15 mouse cellular contexts compared by ENCODE assay signal in genomic region chr17:67561802-67562201, GRCm38 (mm10).
DNase-seq lines count a peak whose midpoint lies in the region; ATAC-seq lines count a peak whose summit lies in the region.
"Had no signal": no experiment of that assay in that cellular context is flagged by ENCODE, and none has a peak within 500 bp of the region (broad histone marks: within the 10 kb centered on the region; RNA-seq: fewer than 3 reads in every experiment).

No protein-coding gene starts in this region.

- 0 out of 2 replicates have a peak, but pooled peaks have one; percentile 13 for ATAC-seq in liver, embryonic 16.5 days (ENCODE audit: low read depth)
- ATAC-seq in liver, embryonic 11.5 days (replicated peaks; ENCODE audit: low FRiP score) = no peak
- ATAC-seq: forebrain, postnatal 0 days; Patski had no signal

- H3K9ac ChIP-seq in liver, embryonic 16.5 days (ENCODE audit: low read depth, low read length) = no peak overlapping the region
- H3K9ac ChIP-seq in liver, embryonic 11.5 days (ENCODE audit: low read depth, low read length) = no peak overlapping the region
- H3K9ac ChIP-seq: forebrain, postnatal 0 days; limb, embryonic 15.5 days had no signal

- peak; percentile 25 to 54 for DNase-seq in adrenal gland, adult (ENCODE audit: inconsistent age in 2 of 2, low spot score in 1 of 2)
- no peak for DNase-seq in adrenal gland, postnatal 4 days (ENCODE audit: low spot score in 2 of 2)
- DNase-seq in liver, embryonic 11.5 days (ENCODE audit: low spot score) = no peak
- DNase-seq in kidney, postnatal 10 days = peak; percentile 62
- peak; percentile 69 for DNase-seq in lung, postnatal 36 days
- DNase-seq in urinary bladder, postnatal 36 days (ENCODE audit: low spot score in 2 of 2) = no peak
- no peak for DNase-seq in spleen, postnatal 14 days (ENCODE audit: low spot score in 2 of 2)
- DNase-seq: cerebellum, adult 18-20 months; forebrain, postnatal 0 days; gastrocnemius, postnatal 25 days; right cerebral cortex, postnatal 4 days had no signal

- H3K4me3 ChIP-seq in liver, embryonic 16.5 days (ENCODE audit: low read depth, low read length) = no peak overlapping the region
- no peak overlapping the region for H3K4me3 ChIP-seq in liver, embryonic 11.5 days (ENCODE audit: low read depth, low read length)
- H3K4me3 ChIP-seq: limb, embryonic 15.5 days; megakaryocyte, embryonic 14.5 days had no signal

- H3K4me1 ChIP-seq in liver, embryonic 16.5 days (ENCODE audit: control insufficient read depth, low read depth, low read length) = no peaks in the 10 kb centered on the region
- no peaks in the 10 kb centered on the region for H3K4me1 ChIP-seq in liver, embryonic 11.5 days (replicated peaks; ENCODE audit: control insufficient read depth, insufficient read depth, low read length)
- H3K4me1 ChIP-seq: megakaryocyte, embryonic 14.5 days had no signal

- H3K4me2 ChIP-seq in liver, embryonic 16.5 days (ENCODE audit: low read depth, low read length) = no peak overlapping the region
- H3K4me2 ChIP-seq in liver, embryonic 11.5 days = no peak overlapping the region
- H3K4me2 ChIP-seq: limb, embryonic 15.5 days had no signal

- H3K27me3 ChIP-seq in liver, embryonic 16.5 days (ENCODE audit: control insufficient read depth, insufficient read depth, low read depth, low read length) = no peaks in the 10 kb centered on the region
- no peaks in the 10 kb centered on the region for H3K27me3 ChIP-seq in liver, embryonic 11.5 days (replicated peaks; ENCODE audit: control insufficient read depth, insufficient read depth, low read length)
- H3K27me3 ChIP-seq: limb, embryonic 15.5 days; megakaryocyte, embryonic 14.5 days had no signal

- no peak overlapping the region for H3K27ac ChIP-seq in liver, embryonic 16.5 days (ENCODE audit: low read length)
- H3K27ac ChIP-seq in liver, embryonic 11.5 days (ENCODE audit: low read depth, low read length) = no peak overlapping the region
- H3K27ac ChIP-seq: limb, embryonic 15.5 days had no signal

- 36% methylated on average over 4 of the region's 4 CpGs for WGBS in liver, embryonic 16.5 days (ENCODE audit: insufficient replicate concordance)
- WGBS in liver, embryonic 11.5 days = 23% methylated on average over 4 of the region's 4 CpGs

- H3K36me3 ChIP-seq in liver, embryonic 16.5 days (ENCODE audit: control insufficient read depth, insufficient read depth) = no peaks in the 10 kb centered on the region
- no peaks in the 10 kb centered on the region for H3K36me3 ChIP-seq in liver, embryonic 11.5 days (ENCODE audit: control insufficient read depth, insufficient read depth, low read length)
- H3K36me3 ChIP-seq: limb, embryonic 15.5 days had no signal

- H3K9me3 ChIP-seq in liver, embryonic 16.5 days (replicated peaks; ENCODE audit: control insufficient read depth, low read length) = no peaks in the 10 kb centered on the region
- no peaks in the 10 kb centered on the region for H3K9me3 ChIP-seq in liver, embryonic 11.5 days (ENCODE audit: control insufficient read depth, low read length)
- H3K9me3 ChIP-seq: limb, embryonic 15.5 days had no signal

Comparison
In these comparisons a context has a peak if more than half of its experiments do, and no peak if none do; other contexts are left out.
1. DNase-seq: peak in adrenal gland, adult (2 of 2), kidney, postnatal 10 days (single experiment) and lung, postnatal 36 days (single experiment); none in adrenal gland, postnatal 4 days (0 of 2), liver, embryonic 11.5 days (single experiment), urinary bladder, postnatal 36 days (0 of 2) and spleen, postnatal 14 days (0 of 2).